Mouse (Mus musculus): ENCODE results near the gene B4galnt3. TPM values are rescaled to one million over a fixed set of nuclear protein-coding genes. Genes with fewer than 3 reads are reported as not detected.

Gene B4galnt3
- polyA plus RNA-seq (2017; shearing (Covaris generic)), result not detected

DNA sequence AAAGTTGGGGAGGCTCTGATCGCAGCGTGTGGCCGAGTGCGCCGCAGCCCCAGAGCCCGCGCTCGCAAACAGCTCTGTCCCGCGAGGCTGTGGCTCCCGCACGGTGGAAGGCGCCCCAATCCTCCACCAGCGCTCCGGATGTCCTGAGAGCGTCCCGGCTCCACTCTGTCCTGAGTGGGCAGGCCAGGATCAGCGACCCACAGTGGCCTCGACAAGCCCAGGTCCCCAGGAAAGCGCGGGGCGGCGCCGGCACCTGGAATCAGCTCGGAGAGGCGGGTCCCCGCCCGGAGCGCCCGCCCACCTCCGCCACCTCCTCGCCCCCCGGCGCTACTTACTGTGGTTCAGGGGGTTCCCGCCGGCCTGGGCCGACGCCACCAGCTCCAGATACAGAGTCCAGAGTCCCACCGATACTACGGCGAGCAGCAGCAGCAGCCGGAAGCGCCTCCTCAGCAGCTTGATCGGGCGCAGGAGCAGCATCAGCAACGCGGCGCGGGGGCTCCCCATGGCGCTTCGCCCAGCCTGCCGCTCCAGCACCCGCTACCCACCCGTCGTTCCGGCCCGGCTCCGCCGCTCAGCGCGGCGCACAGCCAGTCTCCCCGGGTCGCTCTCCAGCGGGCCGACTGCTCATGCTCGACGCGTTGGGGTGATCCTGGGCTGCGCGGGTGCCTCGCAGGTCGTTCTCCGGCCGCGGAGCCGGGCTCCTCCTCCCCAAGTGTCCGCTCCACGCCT, at the start of gene B4galnt3, which contains the start of gene D330020A13Rik:
B4galnt3 (minus strand) TSS at position 504 of the 729 bp plus-strand sequence.
D330020A13Rik (plus strand) TSS at position 309 of the 729 bp plus-strand sequence.

Other genes starting within 250 kb of the B4galnt3 start
- 1.4 TPM for gene Ninj2, start 201.2 kb downstream of the B4galnt3 start, polyA plus RNA-seq (2017; shearing (Covaris generic))
- gene D330020A13Rik, start 195 bp downstream of the B4galnt3 start, polyA plus RNA-seq (2017; shearing (Covaris generic)), result not detected
- gene Kdm5a, start 69.6 kb upstream of the B4galnt3 start, polyA plus RNA-seq (2017; shearing (Covaris generic)), result 140 TPM
- gene Ccdc77, start 69.8 kb upstream of the B4galnt3 start, polyA plus RNA-seq (2017; shearing (Covaris generic)), result 6.9 TPM
- 184 TPM for gene Il17ra, start 168.7 kb upstream of the B4galnt3 start, polyA plus RNA-seq (2017; shearing (Covaris generic))
- 0.46 TPM for gene Tmem121b, start 199.2 kb upstream of the B4galnt3 start, polyA plus RNA-seq (2017; shearing (Covaris generic))
- gene Hdhd5, start 236.8 kb upstream of the B4galnt3 start, polyA plus RNA-seq (2017; shearing (Covaris generic)), result 116 TPM

All from effector memory CD4-positive, alpha-beta T cell, adult 7 months (primary cell).